Mouse (Mus musculus): ENCODE measurements around the gene Tle3. TPM values are rescaled to one million over a fixed set of nuclear protein-coding genes. Genes with fewer than 3 reads are reported as not detected.

Tle3 gene
- polyA plus RNA-seq, 1 experiment from 2014 or later: 25.4 TPM

DNA sequence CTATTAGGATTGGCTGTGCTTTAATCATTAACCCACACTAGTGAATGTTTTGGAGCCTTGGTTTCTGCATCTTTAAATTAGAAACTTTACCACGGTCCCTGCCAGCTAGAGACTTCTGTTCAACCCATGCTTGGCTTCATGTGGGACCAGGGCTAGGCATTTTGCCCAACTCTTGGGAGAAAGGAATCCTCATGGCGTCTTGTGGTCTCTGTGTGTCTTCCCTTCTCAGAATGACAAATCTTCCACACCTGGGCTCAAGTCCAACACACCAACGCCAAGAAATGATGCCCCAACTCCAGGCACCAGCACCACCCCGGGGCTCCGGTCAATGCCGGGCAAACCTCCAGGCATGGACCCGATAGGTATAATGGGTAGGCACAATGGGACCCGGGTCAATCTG lies 36.9 kb downstream of the Tle3 start:
- DNase-seq (ENCODE audit: low spot score): no peak
- peaks cover 43% of the 10 kb centered on the region for H3K27me3 ChIP-seq (ENCODE audit: insufficient read depth, poor library complexity, severe bottlenecking)
- WGBS: 94% methylated on average over 8 of the region's 8 CpGs
- H3K9me3 ChIP-seq: no peaks in the 10 kb centered on the region
- no peak overlapping the region for H3K4me3 ChIP-seq
- H3K36me3 ChIP-seq: peaks cover 97% of the 10 kb centered on the region
- no peak overlapping the region for H3K27ac ChIP-seq
- H3K4me1 ChIP-seq: peaks cover 13% of the 10 kb centered on the region

DNA sequence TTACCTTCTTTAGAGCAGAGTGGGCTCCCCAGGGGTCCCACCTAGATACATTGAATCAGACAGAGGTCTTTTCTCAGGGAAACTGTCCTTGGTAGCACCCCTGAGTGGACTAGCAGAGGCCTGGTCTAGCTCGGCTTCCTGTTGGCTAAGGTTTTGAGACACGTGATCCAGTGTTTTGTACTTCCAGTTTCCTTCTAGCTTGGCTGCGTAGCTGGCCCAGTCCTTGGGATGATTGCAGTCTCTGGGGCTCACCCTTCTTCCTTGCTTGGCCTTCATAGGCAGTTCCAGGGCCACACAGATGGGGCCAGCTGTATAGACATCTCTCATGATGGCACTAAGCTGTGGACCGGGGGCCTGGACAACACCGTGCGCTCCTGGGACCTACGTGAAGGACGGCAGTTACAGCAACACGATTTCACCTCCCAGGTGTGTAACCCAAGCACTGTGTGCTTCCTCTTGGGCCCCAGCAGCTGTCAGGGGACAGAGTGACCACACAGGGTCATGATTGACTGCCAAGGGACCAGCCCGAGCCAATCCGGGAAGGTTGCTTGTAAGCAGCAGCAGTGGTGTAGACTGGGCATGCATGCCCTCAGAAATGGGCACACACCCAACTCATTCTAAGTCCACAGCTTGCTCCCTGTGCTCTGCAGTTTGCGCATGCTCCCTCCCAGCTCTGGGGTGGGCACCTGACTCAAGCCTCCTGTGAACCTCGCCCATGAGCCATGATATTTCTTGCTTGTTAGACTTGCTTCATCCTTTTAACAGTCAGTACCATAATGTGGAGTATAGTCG lies 41.7 kb downstream of the Tle3 start:
- H3K36me3 ChIP-seq: peaks cover 98% of the 10 kb centered on the region
- no peaks in the 10 kb centered on the region for H3K9me3 ChIP-seq
- no peak overlapping the region for H3K27ac ChIP-seq
- H3K4me1 ChIP-seq: peaks cover 13% of the 10 kb centered on the region
- 88% methylated on average over 14 of the region's 14 CpGs for WGBS
- no peak for DNase-seq (ENCODE audit: low spot score)
- H3K27me3 ChIP-seq (ENCODE audit: insufficient read depth, poor library complexity, severe bottlenecking): peaks cover 32% of the 10 kb centered on the region; the same call in 1 of the 2 replicates
- no peak overlapping the region for H3K4me3 ChIP-seq

DNA sequence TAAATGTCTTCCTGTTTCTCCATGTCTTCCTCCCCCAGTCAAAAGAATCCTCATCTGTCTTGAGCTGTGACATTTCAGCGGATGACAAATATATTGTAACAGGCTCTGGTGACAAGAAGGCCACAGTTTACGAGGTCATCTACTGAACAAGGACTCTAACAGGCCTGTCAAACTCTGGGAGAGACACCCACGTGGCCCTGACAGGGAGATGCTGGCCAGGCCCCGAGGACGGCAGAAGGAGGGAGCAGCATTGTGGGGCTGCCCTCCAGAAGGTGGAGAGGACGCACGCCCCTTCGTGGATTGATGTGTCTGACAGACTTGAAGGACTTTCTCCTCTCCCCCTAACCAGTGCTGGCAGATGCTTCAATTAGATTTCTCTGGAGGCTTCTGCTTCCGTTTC lies 44.4 kb downstream of the Tle3 start:
- Histone ChIP-seq H3K27ac (no peak overlapping the region), H3K4me1 (peaks cover 13% of the 10 kb centered on the region), H3K36me3 (peaks cover 77% of the 10 kb centered on the region), H3K4me3 (no peak overlapping the region), H3K9me3 (no peaks in the 10 kb centered on the region), H3K27me3 (ENCODE audit: insufficient read depth, poor library complexity, severe bottlenecking) (peaks cover 28% of the 10 kb centered on the region; the same call in 1 of the 2 replicates)
- 39% methylated on average over 9 of the region's 9 CpGs for WGBS
- no peak for DNase-seq (ENCODE audit: low spot score)

DNA sequence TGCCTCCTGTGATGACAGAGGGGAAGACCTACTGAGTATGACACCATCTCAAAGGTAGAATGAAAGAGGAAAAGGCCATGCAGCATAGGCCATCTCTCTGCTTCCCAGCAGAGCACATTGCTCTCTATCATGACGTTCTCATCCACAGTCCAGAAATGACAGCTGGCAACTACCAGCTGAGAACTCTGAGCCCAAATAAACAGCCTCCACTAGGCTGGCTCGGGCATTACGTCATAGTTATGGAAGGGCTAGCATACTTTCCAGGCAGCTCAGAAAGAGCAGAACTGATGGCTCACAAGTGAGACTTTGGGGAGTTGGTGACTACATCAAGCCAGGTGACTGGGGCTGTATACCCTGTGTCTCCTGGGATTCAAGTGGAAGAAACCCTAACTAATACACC lies 49.5 kb downstream of the Tle3 start:
- Histone ChIP-seq H3K4me1 (peaks cover 3% of the 10 kb centered on the region; the same call in 1 of the 2 replicates), H3K27me3 (ENCODE audit: insufficient read depth, poor library complexity, severe bottlenecking) (0 out of 2 replicates have a peak, but pooled peaks cover 2% of the 10 kb centered on the region), H3K36me3 (peaks cover 26% of the 10 kb centered on the region), H3K27ac (no peak overlapping the region), H3K9me3 (no peaks in the 10 kb centered on the region), H3K4me3 (no peak overlapping the region)
- 77% methylated on average over 3 of the region's 3 CpGs for WGBS
- no peak for DNase-seq (ENCODE audit: low spot score)

DNA sequence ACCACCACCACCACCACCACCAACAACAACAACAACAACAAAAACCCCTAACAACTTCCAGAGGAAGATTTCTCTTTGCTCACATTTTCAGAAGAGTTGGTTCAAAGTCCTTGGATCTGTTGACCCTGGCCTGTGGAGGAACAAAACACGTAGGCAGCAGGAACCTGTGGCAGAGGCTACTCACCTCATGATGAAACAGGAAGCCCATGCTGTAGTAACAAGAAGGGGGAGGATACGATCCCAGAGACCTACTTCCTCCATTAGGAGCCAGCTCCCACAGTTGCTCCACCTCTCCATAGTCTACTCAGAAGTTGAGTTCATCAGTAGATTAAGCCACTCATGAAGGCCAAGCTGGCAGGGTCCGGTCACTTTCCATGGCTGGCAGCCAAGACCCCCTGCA lies 52.1 kb downstream of the Tle3 start:
- Histone ChIP-seq H3K36me3 (peaks cover 2% of the 10 kb centered on the region), H3K9me3 (no peaks in the 10 kb centered on the region), H3K4me1 (no peaks in the 10 kb centered on the region), H3K27ac (no peak overlapping the region), H3K27me3 (ENCODE audit: insufficient read depth, poor library complexity, severe bottlenecking) (peaks cover 13% of the 10 kb centered on the region), H3K4me3 (no peak overlapping the region)
- 81% methylated on average over 3 of the region's 3 CpGs for WGBS
- no peak for DNase-seq (ENCODE audit: low spot score)

DNA sequence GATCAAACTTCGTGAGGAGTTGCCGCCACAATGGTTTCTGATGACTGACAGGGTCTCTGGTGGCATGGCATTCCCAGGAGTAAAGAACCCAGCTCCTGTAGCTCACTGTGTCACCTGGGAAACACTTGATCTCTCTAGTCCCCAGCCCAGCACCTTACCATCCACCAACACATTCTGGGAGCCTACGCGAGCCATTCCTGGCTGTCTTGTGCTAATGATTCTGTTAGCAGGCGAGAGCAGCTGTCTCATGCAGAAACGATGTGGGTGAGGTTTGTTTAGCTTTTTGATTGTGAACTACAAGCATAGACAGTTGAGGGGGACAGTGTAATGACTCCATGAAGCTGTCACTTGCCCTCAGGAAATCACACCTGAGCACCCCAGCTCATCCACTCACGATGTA lies 54.3 kb downstream of the Tle3 start:
- WGBS: 68% methylated on average over 7 of the region's 7 CpGs
- no peaks in the 10 kb centered on the region for H3K36me3 ChIP-seq
- no peaks in the 10 kb centered on the region for H3K4me1 ChIP-seq
- H3K4me3 ChIP-seq: no peak overlapping the region
- no peak overlapping the region for H3K27ac ChIP-seq
- no peaks in the 10 kb centered on the region for H3K9me3 ChIP-seq
- no peak for DNase-seq (ENCODE audit: low spot score)
- H3K27me3 ChIP-seq (ENCODE audit: insufficient read depth, poor library complexity, severe bottlenecking): peaks cover 13% of the 10 kb centered on the region

DNA sequence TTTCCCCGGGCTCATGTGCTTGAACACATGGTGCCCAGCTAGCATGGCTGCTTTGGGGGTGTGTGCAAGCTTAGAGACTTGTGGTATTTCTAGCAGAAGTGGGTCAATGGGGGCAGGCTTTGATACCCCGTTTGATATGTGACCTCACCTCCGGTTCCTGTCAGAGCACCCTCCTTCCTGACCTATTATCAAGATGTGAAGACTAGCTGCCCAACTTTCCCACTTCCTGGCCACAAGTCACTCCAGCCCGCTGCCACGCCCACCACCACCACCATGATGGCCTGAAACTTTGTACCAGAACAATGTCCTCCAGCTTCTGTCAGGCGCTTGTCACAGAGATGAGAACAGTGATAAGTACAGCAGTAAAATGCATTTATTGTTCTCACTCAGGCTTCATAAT lies 54.9 kb downstream of the Tle3 start:
- no peak for DNase-seq (ENCODE audit: low spot score)
- H3K27ac ChIP-seq: no peak overlapping the region
- no peaks in the 10 kb centered on the region for H3K4me1 ChIP-seq
- H3K36me3 ChIP-seq: no peaks in the 10 kb centered on the region
- no peaks in the 10 kb centered on the region for H3K9me3 ChIP-seq
- H3K27me3 ChIP-seq (ENCODE audit: insufficient read depth, poor library complexity, severe bottlenecking): peaks cover 18% of the 10 kb centered on the region
- WGBS: 82% methylated on average over 6 of the region's 6 CpGs
- no peak overlapping the region for H3K4me3 ChIP-seq

DNA sequence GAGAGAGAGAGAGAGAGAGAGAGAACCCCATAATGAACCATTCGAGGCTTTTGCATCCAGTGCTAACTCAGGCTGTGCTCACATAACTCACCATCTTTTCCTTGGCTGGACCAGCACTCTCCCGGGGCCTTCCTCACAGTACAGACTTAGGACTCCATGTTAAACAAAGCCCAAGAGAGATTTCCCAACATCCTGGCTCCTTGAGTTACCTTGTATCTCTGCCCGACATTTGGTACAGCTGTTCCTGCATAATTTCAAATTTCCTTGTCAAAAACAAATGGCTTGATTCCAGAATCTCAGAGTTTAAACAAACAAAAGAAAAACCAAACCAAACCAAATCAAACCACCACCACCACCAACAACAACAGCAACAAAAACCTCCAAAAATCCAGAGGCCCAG lies 55.7 kb downstream of the Tle3 start:
- peaks cover 25% of the 10 kb centered on the region for H3K27me3 ChIP-seq (ENCODE audit: insufficient read depth, poor library complexity, severe bottlenecking)
- 70% methylated on average over 3 of the region's 3 CpGs for WGBS

DNA sequence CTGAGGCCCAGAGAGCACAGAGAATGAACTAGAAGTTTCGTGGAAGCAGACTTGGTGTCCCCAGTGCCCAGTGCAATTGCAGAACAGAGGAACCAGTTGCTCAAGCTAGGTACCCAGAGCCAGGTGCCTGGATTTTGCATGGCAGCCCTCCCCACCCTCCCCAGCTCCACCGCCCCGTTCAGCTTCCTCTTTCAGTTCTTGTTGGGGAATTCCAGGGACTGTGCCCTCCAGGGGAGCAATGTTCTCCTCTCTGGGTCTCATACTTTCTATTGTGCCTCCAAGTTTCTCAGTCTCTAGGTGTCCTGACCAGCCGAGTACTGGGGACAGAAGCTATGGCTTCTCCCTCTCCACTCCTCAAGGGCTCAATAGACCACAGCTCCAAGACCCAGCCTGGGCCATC lies 59.7 kb downstream of the Tle3 start:
- peaks cover 49% of the 10 kb centered on the region for H3K27me3 ChIP-seq (ENCODE audit: insufficient read depth, poor library complexity, severe bottlenecking)
- no peak overlapping the region for H3K4me3 ChIP-seq
- no peaks in the 10 kb centered on the region for H3K36me3 ChIP-seq
- H3K4me1 ChIP-seq: peaks cover 16% of the 10 kb centered on the region
- DNase-seq (ENCODE audit: low spot score): no peak
- H3K9me3 ChIP-seq: no peaks in the 10 kb centered on the region
- 81% methylated on average over 4 of the region's 4 CpGs for WGBS
- no peak overlapping the region for H3K27ac ChIP-seq

More for the DNA sequence above, 55.7 kb downstream of the Tle3 start:
- H3K9me3 ChIP-seq: no peaks in the 10 kb centered on the region
- no peak overlapping the region for H3K27ac ChIP-seq
- H3K4me3 ChIP-seq: no peak overlapping the region
- no peak for DNase-seq (ENCODE audit: low spot score)
- H3K36me3 ChIP-seq: no peaks in the 10 kb centered on the region
- no peaks in the 10 kb centered on the region for H3K4me1 ChIP-seq

DNA sequence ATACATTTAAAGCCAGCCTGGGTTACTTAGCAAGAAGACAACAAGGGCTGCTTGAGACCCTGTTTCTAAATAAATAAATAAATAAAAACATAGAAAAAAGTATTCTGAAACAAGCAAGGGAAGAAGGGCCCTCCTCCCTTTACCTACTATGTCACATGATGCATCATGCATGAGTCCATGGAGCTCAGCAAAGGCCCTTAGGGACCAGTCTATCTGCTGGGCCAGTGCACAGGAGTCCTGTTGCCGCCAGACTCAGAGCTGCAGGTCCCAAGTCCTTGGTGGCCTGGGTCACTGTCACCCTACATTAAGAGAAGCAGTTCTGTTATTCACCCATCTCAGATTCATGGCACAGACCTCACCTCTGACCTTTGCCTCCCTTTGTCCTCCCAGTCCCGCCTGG lies 61.0 kb downstream of the Tle3 start:
- Histone ChIP-seq H3K9me3 (no peaks in the 10 kb centered on the region), H3K4me3 (no peak overlapping the region), H3K4me1 (peaks cover 16% of the 10 kb centered on the region), H3K27me3 (ENCODE audit: insufficient read depth, poor library complexity, severe bottlenecking) (peaks cover 59% of the 10 kb centered on the region), H3K36me3 (no peaks in the 10 kb centered on the region), H3K27ac (no peak overlapping the region)
- no peak for DNase-seq (ENCODE audit: low spot score)
- 70% methylated on average over 2 of the region's 2 CpGs for WGBS

DNA sequence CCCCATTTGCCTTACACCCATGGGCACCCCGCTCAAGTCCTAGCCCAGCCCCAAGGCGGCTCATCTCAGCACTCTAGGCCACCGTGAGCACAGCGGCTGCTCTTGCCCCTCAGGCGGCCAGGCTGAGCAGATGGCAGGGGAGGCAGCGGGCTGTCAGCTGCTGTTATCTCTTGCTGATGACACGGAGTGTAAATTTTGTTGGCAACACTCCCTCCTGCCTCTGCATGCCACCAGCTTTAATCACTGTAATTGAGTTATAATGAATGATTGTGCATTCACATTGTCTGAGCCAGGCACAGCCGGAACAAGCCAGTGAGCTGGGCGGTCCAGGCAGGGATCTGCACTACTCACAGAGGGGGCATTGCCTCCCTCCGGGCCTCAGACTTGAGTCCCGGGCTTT lies 61.9 kb downstream of the Tle3 start:
- 18% methylated on average over 11 of the region's 11 CpGs for WGBS
- peaks cover 63% of the 10 kb centered on the region for H3K27me3 ChIP-seq (ENCODE audit: insufficient read depth, poor library complexity, severe bottlenecking)
- no peak for DNase-seq (ENCODE audit: low spot score)

DNA sequence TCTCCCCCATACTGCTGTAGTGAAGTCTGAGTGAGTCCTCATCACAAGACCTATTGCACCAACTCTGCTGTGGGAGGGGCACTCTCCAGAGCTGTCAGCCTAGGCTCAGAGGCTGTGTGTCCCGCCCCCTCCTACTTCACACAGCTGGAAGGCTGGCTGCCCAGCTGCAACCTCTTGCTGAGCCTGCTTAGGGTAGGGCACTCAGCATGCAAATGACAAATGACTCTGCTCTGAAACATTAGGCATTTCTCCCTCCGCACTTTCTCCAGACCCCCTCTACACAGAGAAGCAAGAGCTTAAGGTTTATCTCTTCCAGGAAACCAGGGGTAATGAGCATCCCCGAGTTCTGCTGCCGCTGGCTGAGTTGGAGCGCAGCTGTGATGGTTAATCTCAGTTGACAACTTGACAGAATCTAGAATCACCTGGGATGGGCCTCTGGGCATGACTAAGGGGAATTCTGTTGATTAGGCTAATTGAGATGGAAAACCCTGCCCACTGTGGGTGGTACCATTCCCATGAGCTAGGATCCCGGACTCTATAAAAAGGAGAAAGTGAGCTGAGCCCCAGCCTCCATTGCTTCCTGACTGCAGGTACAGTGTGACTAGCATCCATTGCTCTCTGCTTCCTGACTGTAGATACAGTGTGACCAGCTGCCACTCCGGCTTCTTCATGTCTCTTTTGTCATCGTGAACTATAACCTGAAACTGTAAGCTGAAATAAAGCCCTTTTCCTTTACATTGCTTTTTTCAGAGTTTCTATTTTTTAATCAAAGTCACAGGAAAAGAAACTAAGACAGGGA lies 63.2 kb downstream of the Tle3 start:
- Histone ChIP-seq H3K4me1 (peaks cover 16% of the 10 kb centered on the region), H3K27me3 (ENCODE audit: insufficient read depth, poor library complexity, severe bottlenecking) (peaks cover 68% of the 10 kb centered on the region), H3K36me3 (no peaks in the 10 kb centered on the region), H3K4me3 (no peak overlapping the region), H3K27ac (no peak overlapping the region), H3K9me3 (no peaks in the 10 kb centered on the region)
- DNase-seq (ENCODE audit: low spot score): no peak
- WGBS: 22% methylated on average over 8 of the region's 8 CpGs

More for the DNA sequence above, 61.9 kb downstream of the Tle3 start:
- Histone ChIP-seq H3K27ac (no peak overlapping the region), H3K9me3 (no peaks in the 10 kb centered on the region), H3K36me3 (no peaks in the 10 kb centered on the region), H3K4me1 (peaks cover 16% of the 10 kb centered on the region), H3K4me3 (no peak overlapping the region)

DNA sequence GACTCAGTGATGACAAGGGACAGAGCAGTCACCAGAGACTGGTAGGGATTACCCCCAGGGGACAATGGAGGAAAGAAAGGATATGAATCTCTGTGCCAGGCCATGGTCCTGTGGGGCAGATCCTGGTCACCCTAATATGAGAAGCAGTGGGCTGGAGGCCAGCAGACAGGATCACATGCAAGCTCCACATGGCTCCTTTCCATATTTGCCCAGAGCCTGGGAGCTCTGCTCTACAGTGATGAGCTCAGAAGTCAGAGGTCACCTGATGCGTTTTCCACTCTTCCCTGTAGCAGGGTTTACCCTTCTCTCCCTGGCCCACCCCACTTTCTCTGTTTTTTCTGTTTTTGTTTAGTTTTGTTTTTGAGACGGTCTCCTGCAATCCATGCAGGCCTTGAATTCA lies 63.9 kb downstream of the Tle3 start:
- peaks cover 16% of the 10 kb centered on the region for H3K4me1 ChIP-seq
- H3K4me3 ChIP-seq: no peak overlapping the region
- no peak overlapping the region for H3K27ac ChIP-seq
- no peaks in the 10 kb centered on the region for H3K9me3 ChIP-seq
- H3K27me3 ChIP-seq (ENCODE audit: insufficient read depth, poor library complexity, severe bottlenecking): peaks cover 74% of the 10 kb centered on the region
- H3K36me3 ChIP-seq: no peaks in the 10 kb centered on the region
- WGBS: 84% methylated on average over 2 of the region's 2 CpGs
- no peak for DNase-seq (ENCODE audit: low spot score)

Data from heart, embryonic 10.5 days (tissue).